Mouse (Mus musculus) right cerebral cortex, postnatal 4 days (tissue): ENCODE results near the gene Lyrm4.

Experiments used
- DNase-seq: peaks from one replicate; pipeline ENCODE4 v3.0.0-alpha.2; 2022

Lyrm4 gene

DNA sequence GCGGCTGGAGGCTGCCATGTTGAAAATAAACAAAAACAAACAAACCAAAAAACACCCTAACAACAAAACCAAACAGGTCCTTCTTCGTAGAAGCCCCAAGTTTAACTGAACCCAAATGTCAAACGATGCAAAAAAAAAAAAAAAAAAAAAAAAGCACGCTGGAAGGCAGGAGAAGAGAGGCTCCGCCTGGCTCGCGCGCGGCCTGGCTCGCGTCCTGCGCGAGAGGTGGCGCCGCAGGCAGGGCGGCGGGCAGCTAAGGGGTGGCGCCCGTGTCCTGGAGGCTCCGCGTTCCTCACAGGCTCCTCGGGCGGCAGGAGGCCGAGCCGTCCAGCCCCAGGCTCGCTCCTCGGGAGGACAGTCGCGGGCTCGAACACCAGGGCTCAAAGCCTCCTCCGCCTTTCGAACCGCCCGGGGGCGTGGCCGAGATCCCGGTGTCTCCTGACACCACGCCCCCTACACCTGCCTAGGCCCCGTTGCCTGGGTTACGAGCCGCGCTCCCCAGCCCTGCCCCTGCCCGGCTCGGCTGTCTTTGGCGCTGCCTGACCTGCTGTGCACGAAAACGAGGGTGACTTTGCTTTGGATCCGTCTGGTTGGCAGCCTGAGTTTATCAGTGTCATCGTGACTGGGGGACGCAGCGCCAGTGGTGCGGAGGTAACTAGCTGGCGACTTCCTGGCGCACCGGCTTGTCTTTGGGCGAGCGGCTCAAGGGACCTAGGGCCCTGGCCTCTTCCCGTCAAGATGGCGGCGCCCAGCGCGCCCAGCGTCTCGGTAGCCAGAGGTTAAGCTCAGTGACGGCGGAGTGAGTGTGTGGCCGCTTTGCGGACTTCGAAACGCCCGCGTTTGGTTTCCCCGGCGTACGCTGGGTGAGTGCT, at the start of gene Lyrm4, which contains the start of gene Fars2:
Gene Lyrm4 (minus strand): TSS at position 384 of the 872 bp plus-strand sequence.
Gene Fars2 (plus strand): TSS at position 270 of the 872 bp plus-strand sequence.
- peak; percentile 93 for DNase-seq

DNA sequence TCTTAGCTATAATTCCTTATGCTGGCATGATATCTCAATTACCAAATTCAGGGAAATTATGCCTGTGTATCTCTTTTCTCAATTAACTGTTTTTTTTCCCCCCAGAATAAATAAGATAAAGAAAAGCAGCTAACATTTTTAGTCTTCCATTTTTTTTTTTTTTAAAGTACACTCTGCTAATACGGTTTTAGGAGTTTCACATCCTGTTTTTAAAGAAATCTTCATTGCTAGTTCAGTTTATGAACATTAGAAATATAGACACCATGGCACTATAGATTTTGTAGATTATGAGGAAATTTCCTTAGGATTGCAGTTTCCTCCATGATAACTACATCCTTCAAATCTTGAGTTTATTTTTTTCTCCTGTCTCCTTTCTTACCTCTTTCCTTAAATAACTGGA, 46.6 kb upstream of the Lyrm4 start:
- no peak for DNase-seq

DNA sequence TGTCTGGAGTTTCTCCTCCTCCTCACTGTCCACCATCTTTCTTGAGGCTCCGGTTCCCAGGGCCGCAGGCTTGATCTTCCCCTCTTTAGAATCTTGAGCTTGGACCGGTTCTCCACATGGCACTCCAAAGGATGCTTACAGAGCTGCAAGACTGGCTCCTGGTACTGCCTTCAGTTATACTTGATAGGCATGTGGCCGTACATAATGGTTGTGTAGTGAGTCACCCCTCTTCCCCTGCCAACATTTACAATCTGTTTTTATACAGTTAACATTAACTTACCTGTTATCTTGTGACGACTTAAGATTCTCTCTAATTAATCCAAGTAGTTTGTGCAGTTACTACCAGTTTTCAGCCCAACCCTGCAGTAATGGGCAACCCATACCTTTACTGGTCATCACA, 46.1 kb upstream of the Lyrm4 start:
- DNase-seq, result no peak

DNA sequence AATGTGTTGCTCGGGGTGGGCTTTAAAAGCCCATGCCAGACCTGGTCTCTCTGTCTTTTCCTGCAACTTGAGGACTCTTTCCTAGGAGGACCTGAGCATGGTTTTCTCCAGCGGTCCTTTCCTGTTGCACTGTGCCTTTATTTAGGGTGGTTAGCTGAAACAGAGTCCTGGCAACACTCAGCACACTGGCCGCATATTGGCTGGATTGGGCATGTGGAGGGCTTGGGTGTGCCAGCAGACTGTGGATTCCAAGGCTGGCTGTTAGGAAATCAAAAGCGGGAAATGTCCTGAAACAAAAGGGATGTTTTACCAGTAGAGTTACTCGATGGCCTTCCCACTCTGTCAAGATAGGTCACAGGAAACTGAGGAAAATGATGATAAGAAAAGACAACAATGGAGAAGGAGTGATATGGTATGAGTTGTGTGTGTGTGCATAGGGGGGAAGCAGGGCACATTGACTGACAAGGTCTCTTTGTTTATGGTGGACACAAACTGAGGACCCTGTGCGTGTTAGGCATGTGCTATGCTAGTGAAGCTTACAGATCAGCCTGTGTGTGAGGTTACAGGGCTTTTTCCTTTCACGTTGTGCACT, 39.1 kb upstream of the Lyrm4 start:
- DNase-seq, result no peak

DNA sequence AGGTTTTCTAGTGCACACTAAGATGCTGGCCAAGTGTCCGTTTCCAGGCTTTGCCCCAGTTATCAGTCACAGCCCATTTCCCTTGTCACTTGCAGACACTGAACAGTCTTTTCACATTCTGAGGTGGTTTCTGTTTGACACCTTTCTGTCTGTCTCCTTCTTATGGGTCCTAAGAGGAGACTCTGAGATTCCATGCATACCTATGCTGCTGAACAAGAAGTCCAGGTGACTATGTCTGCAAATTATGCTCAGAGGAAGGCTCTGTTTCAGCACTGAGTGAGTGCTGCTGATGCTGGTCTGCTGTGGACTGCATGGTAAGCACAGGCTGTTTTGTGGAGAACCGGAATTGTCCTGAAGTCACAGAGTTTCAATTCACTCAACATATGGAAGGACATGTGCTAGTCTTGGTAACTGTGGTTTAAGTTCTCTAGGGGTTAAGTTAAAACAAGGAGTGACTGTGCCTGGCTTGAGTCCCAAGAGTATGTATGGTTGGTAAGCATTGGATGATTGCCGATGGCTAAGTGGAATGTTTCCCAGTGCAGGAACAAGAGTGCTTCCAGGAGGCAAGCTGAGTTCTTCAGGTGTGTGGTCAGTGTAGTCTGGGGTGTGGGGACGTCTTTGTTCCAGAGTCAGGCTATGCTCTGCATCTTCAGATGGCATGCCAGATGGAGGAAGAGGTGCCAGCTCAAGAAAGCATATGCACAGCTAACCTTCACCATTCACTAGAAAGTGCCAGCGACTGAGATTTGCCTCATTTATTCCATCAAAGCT, 35.6 kb upstream of the Lyrm4 start:
- DNase-seq, result no peak

DNA sequence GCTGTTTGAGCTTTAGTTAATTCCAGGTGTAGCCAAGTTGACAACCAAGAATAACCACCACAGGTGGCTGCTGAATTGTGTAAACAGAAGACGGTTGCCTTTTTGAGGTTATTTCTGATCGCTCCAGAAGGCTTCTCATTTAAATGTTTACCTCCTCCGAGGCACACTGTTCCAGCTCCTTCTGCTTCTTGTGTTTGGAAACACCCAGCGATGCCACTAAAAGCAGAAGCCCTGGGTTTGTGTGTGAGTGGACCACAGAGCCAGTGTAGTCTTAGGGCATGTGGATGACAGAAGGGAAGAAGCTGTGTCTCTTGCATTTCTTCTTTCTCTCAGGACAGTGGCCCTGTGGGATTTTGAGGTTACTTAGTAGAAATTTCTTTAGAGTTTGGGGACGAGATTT, 32.9 kb upstream of the Lyrm4 start:
- DNase-seq, result no peak

DNA sequence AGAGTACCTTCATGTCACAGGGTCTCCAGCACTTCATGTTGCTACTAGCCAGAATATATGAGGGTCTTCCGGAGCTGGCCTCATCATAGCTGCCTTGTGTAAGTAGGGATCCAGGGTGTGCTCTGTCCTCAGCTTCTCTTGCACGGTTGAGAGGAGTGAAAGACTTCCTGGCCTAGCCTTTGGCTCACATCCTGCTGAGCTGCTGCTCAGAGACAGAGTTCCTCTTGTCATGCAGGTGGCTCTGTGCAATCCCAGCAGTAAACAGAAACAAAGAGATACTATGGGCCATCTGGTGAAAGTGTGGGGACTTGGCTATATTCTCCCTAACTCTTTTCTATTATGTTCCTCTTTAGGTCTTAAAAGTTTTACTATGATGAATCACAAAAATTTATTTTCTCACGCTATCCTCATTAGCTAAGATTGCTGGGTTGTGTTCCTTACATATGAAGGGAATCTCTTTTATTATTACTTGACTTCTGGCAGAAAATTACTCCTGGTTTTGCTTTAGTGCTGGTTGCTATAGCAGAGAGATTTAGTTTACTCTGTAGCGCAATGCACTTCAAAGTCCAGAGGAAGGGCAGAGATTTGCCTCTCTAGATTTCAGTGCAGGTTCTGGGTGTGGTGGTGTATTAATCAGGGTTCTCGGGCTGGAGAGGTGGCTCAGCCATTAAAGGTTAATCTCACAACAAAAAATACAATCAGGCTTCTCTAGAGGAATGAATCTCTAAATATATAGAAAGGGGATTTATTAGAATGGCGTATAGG, 32.0 kb upstream of the Lyrm4 start:
- DNase-seq, result no peak

DNA sequence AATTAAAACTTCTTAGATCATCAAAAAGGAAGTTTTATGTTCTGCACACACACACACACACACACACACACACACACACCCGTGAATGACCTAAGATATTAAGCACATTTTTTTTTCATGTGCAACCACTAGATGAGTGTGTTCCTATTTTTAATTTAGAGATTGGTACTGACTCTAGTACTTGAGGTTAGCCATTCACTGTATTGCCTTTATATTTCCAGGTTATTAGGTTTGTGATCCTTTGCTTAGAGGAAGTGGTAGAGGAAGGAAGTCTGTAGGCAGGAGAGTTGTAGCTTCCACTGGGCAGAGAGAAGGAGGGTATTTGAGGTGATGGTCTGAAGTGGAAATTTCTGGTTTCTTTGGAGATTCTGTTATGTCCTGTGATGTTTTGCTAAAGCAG, 28.3 kb upstream of the Lyrm4 start:
- no peak for DNase-seq

DNA sequence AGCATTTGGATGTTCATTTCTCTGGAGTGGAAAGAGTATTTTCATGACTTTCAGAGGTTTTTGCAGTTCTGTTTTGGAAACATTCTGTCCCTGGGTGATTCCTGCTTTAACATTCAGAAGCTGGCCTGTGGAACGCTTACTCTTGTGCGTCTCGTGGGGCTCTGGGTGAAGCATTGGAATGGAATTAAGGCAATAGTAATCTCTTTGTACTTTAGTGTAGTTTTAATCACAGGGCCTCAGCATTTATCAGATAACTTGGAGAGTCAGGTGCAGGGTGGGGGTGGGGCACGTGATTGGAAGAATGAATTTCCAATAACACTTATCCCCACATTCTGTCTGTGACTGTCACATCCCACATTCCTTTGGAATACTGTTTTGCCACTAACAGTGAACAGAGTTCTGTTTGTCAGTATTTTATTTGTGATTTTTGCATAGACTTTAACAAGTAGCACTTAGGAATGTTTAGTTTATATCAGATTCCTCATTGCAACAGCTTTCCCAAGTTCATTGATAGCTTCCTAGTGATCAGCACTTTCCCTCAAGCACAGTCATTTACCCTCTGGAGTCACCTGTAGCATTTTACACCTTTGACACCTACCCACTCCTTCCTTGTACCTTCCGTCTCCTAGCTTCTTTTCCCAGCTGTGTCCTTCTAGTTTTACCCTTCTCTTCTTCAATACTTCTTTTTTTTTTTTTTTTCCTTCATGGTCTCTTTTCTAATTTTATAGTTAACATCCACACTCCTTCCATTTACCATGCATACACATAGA, 23.1 kb upstream of the Lyrm4 start:
- DNase-seq, result no peak

DNA sequence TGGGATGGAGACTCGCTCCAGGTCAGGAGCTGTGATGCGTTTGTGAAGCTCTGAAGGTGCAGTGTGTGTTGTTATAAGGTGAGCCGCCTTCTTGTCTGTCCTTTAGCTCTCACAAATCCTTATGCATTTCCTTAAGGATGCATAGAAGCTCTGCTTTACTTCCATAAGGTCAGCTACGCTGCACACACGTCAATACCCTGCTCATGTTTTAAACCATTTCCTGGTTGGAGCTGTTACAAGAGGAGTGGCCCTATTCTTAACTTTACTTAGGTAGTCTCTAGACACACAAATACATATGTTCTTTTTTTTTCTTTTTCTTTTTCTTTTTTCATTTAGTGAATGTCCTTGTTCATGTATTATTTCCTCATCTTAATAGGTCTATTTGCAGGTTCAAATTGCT, 22.4 kb upstream of the Lyrm4 start:
- no peak for DNase-seq

DNA sequence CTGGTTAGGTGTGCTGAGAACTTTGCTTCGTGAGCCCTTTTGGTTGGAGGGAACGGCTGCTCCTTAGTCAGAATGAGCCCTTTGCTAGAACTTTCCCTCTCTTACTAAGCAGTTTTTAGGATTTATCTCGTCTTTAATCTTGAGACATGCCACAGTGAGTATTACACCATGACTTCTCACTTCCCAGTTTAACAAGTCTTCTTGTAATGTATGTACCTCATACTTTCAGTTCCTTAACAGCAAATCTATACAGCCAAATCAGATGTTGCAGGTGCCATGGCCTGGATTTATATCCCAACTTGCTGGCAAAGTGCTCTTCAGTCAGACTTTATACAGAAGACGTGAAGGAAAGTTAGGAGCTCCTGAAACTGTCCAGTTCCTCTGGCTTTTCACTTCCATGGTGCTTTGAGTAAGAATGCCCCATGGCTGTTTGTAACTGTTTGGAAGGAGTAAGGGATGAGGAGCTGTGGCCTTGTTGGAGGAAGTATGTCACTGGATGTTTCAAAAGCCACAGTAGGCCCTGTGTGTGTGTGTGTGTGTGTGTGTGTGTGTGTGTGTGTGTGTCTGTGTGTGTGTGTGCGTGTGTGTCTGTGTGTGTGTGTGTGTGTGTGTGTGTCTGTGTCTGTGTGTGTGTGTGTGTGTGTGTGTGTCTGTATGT, 14.8 kb upstream of the Lyrm4 start:
- DNase-seq, result no peak

DNA sequence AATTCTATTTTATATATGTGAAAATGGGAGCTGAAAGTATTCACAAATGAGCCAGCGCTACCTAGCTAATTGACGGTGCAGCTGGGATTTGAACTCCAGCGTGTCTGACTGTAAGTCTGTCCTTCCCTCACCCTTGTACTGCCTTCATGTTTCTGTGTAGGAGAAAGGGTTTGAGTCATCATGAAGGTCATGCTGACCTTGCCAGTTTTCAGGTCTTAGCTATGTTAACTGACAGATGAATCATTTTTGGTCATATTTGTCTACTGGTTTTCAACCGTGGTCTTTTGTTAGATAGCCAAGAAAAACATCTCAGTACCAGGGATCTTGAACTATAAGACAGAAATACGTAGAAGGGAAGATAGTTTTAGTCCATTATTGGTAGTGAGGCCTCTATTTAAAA, 14.1 kb upstream of the Lyrm4 start:
- DNase-seq, result no peak

DNA sequence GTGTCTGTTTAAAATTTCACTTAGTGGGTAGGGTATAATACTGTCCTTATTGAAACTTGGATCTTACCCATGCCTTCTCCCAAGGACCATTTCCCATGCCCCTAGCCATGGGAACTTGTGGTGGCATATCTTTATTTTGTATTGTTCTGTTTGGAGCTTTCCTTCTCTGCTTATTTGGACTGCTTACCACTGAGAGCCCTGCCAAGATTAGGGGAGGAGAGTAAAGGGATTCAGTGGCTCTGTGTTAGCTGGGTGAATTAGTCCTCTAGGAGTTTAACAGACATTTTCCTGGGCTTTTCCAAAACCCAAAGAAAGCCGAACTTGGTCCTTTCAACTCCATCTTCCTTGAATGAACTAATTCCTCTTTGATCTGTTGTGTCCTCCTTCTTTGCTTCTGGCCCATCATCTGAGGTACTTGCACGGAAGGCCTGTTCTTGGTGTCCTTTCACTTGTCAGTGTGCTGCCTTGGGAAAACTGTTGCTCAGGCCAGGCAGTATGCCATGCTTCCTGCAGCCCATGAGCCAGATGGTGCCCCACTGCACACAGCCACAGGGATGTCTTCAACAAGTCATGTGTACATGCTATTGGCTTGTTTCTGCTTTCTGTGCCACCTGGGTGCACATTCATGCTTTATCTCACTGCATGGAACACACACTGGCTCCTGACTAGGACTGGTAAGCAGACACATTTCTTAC, 12.2 kb upstream of the Lyrm4 start:
- DNase-seq, result peak; percentile 21

DNA sequence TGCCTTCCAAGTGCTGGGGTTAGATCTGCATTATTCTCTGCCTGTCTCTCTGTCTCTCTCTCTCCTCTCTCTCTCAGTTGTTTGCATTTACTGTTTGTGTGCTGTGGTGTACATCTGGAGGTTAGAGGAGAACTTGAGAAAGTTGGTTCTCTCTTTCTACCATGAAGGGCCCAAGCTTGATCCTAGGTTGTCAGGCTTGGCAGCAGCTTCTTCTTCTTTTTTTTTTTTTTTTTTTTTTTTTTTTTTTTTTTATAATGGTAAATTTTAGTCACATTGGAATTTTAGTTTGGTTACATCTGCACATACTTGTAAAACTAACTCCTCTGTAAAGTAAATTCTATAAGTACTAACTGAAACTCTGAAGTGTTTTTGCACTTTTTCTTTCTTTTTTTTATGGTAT, 3.3 kb upstream of the Lyrm4 start:
- DNase-seq, result no peak

DNA sequence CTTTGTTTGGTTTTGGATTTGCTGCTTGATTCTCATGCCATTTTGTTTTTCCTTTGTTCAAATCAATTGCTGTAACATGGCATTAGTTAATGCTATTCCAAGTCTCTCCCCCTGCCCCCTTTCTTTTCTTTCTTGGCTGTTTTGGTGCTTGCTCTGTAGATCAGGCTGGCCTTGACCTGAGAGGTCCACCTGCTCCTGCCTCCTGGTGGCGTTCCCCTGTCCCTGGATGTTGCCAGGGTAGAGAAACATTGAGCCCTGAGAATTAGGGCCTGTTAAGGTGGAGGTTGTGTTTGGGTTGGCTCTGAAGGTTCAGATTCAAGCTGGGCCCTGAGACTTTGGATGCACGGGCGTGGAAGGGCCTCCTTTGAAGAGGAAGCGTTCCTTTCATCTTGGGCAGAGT, 2.4 kb upstream of the Lyrm4 start:
- no peak for DNase-seq

DNA sequence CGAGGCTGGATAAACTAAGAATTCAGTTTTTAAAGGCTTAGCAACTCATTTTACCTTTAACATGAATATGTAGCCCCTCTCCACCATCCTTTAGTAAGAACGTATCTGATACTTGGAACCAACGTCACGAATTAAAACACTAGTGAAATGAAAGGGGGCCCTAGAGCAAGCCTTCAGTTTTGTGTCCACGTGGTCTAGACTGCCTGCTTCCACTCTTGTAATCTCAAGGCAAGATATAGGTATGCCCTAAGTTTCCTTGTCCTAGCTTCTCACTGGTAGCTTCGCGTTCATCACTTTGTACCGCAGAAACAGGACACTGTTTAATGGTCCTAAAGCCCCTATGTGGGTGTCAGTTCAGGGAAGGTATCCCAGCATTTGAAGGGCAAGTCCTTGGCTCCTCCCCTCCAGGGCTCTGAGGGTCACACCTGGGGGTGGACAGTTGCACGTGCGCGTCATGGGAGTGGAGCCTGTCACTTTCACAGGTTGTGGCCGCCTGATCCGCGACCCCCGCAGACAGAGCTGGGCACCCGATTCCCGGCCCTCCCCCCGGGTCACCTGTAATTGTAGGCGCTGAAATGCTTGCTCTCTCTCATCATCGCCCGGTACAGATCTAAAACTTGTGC, 695 bp downstream of the Lyrm4 start:
- DNase-seq, result peak; percentile 22

DNA sequence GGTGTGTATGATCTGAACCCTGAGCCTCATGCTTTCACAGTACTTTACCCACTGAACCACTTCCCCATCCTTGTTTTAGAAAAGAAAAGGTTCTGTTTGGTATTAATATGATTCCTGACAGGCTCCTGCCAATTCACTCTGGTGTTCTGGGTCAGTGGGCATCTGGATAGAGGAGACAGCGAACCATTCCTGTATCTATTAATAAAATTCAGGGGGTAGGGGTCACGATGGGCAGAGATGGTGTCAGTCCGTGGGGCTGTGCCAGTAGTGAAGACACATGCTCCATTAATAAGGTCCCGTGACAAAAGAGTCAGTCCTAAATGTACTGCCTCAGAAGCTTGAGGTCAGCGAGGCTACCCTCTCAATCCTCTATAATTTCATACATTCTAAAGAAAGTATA, 4.1 kb downstream of the Lyrm4 start:
- DNase-seq, result no peak

DNA sequence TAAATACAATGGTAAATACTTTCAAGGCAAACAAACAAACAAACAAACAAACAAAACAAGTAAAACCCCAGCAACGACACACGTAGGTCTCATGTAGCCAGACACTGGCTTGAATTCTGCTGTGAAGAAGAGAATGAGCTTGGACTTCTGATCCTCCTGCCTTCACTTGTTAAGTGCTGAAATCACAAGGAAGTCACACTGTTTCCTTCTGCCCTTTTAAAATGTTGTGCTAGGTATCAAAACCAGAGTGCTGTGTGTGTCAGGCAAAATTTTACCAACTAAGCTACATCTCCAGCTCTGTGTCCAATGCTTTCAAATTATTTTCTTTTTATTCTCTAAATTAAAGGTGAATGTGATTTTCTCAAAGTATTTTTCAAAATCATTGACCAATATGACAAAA, 6.0 kb downstream of the Lyrm4 start:
- no peak for DNase-seq

DNA sequence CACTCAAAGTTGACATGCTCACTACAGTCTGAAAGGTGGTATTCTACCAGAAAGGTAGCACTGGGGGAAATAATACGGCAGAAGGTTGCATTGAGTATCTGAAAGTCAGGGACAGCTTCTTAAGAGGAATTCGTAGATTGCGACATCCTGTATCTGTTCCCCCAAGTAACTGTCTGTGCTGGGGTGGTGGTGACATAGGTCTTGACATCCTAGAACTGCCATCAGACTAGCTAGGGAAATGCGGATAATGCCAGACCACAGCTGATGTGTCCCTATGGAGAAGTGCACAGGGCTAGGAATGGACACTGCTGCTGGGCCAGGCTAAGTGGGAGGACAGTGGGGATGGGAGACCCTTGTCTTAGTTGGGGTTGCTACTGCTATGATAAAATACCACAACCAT, 8.8 kb downstream of the Lyrm4 start:
- DNase-seq, result no peak

DNA sequence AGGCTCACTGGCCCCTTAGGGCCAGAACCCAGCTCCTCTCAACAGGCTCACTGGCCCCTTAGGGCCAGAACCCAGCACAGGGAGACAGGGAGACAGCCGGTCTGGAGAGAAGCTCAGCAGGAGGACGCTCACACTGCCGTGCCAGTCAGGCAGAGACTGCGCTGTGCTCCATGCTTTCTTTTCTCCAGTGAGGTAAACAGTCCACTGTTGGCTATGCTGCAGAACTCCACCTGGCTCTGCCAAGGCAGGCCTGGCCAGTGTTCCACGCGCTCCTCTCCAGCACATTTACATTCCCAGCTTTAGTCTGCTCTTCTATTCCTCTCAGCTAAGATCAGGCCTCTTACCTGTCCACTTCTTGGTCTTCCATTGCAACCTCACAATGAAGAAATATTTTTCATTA, 11.7 kb downstream of the Lyrm4 start:
- DNase-seq, result no peak
